Mouse (Mus musculus) liver, postnatal 0 days (tissue): ENCODE results near the gene Mroh2a. TPM values are rescaled to one million over a fixed set of nuclear protein-coding genes. Genes with fewer than 3 reads are reported as not detected.

Experiments
- ATAC-seq: fragments of 200-750 bp; cut with Nextera tagmentation; 2 replicates; pipeline ENCODE4 v1.8.0; 2017; ENCODE audit warnings: mild to moderate bottlenecking, moderate library complexity
- DNase-seq: peaks from one replicate; pipeline ENCODE4 v3.0.0-alpha.2; 2016
- H3K27ac ChIP-seq: fragments of 300-500 bp; sonication (generic); 2 replicates; pipeline ENCODE4 v1.5.1; 2014; ENCODE audit warnings: antibody characterized with exemption, moderate library complexity, mild to moderate bottlenecking, low read depth
- H3K27me3 ChIP-seq: fragments of 300-500 bp; sonication (generic); 2 replicates; pipeline ENCODE4 v1.6.1; 2014; ENCODE audit warnings: low read length, control low read depth, mixed read lengths; ENCODE audit not compliant: insufficient read depth
- H3K36me3 ChIP-seq: fragments of 300-500 bp; sonication (generic); replicated peaks from 2 replicates; pipeline ENCODE4 v1.6.1; 2014; ENCODE audit warnings: mild to moderate bottlenecking, control low read depth, low read length, moderate library complexity, mixed read lengths; ENCODE audit not compliant: insufficient read depth
- H3K4me1 ChIP-seq: fragments of 300-500 bp; sonication (generic); 2 replicates; pipeline ENCODE4 v1.6.1; 2014; ENCODE audit warnings: antibody characterized with exemption, mild to moderate bottlenecking, control low read depth; ENCODE audit not compliant: insufficient read depth
- H3K4me2 ChIP-seq: fragments of 300-500 bp; sonication (generic); 2 replicates; pipeline ENCODE4 v1.6.1; 2014; ENCODE audit warnings: low read depth, mild to moderate bottlenecking, low read length, moderate library complexity, mixed read lengths
- H3K4me3 ChIP-seq: fragments of 300-500 bp; sonication (generic); 2 replicates; pipeline ENCODE4 v1.5.1; 2014; ENCODE audit warnings: low read depth, low read length
- H3K9ac ChIP-seq: fragments of 300-500 bp; sonication (generic); replicated peaks from 2 replicates; pipeline ENCODE4 v1.6.1; 2014; ENCODE audit warnings: mild to moderate bottlenecking, moderate library complexity
- H3K9me3 ChIP-seq: fragments of 300-500 bp; sonication (generic); 2 replicates; pipeline ENCODE4 v1.6.1; 2016; ENCODE audit warnings: mild to moderate bottlenecking, control low read depth, low read length, mixed read lengths
- CTCF ChIP-seq: sonication (generic); IDR thresholded peaks from 2 replicates; pipeline ENCODE4 v1.5.1; 2016; ENCODE audit warnings: antibody characterized with exemption, low read depth
- EP300 ChIP-seq: IDR thresholded peaks from 2 replicates; pipeline ENCODE4 v1.6.1; 2016; ENCODE audit warnings: antibody characterized with exemption, low read depth, mild to moderate bottlenecking
- WGBS: fragments of 180-500 bp; shearing (Covaris S2); extraction: QIAGEN DNeasy Blood & Tissue Kit; methylation state at CpG from one replicate; pipeline ENCODE4 v1.1.7; 2014; ENCODE audit not compliant: insufficient replicate concordance; 5-methylcytosine and 5-hydroxymethylcytosine counted together
- polyA plus RNA-seq: library from polyadenylated mRNA; unstranded; fragments of >200 nt; fragmentation: Nextera tagmentation; extraction: Ambion mirVana; gene quantifications from 2 replicates; pipeline ENCODE4 v1.2.1, GENCODE M21; 2015

The Mroh2a gene
- polyA plus RNA-seq, 1 experiment from 2014 or later, result 0.61 TPM

- no peak for DNase-seq
- Histone ChIP-seq H3K9me3 (0 out of 2 replicates have a peak, but pooled peaks cover 2% of the 10 kb centered on the region), H3K4me3 (no peak overlapping the region), H3K4me2 (no peak overlapping the region), H3K4me1 (peaks cover 43% of the 10 kb centered on the region), H3K27ac (no peak overlapping the region), H3K27me3 (no peaks in the 10 kb centered on the region), H3K36me3 (no peaks in the 10 kb centered on the region), H3K9ac (no peak overlapping the region)
- TF ChIP-seq CTCF (no peak), EP300 (no peak)
- no peak for ATAC-seq
- 53% methylated on average over 2 of the region's 2 CpGs for WGBS
Measured at GRCm38 (mm10) chr1:88255466-88255857, 28.7 kb downstream of the Mroh2a start.

DNA sequence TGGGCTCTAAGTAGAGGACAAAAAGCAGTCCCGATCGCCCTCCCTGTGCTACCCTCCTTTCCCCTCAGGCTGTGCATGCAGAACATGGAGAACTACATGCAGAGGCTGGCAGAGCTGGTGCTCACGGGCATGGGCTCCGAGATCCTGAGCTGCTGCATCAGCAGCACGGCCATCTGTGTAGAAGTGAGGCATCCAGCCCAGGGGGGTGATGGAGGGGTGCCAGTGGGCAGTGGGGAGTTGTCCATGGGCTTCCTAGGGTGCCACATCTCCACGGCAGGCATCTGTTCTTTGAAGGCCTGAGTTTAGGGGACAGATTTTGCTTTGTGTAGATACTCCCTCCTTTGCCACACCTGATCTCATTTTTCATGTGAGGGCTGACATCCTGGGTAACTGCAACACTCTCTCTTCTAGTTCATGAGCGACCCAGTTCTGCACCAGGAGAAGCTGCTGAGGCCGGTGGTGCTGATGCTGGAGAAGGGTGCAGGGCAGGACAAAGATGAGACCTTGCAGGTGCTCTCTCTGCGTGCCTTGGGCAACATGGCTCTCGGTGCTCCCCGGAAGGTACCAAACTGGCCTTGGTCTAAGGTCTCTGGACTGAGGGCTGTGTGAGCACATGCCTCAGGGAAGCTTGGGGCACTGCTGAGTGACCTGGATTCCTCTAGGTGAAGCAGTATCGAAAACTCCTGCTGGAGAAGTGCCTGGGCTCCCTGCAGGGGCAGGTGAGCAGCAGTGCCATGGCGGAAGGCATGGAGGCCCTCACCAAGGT is 29.4 kb downstream of the Mroh2a start:
- WGBS, result 71% methylated on average over 13 of the region's 13 CpGs
- H3K9ac ChIP-seq, result no peak overlapping the region
- H3K36me3 ChIP-seq, result peaks cover 1% of the 10 kb centered on the region; the same call in 1 of the 2 replicates
- no peaks in the 10 kb centered on the region for H3K27me3 ChIP-seq
- peaks cover 50% of the 10 kb centered on the region for H3K4me1 ChIP-seq
- no peak for DNase-seq
- no peak for ATAC-seq
- 0 out of 2 replicates have a peak, but pooled peaks cover 2% of the 10 kb centered on the region for H3K9me3 ChIP-seq
- H3K27ac ChIP-seq, result no peak overlapping the region
- no peak overlapping the region for H3K4me3 ChIP-seq
- H3K4me2 ChIP-seq, result no peak overlapping the region
- TF ChIP-seq CTCF (no peak), EP300 (no peak)

- DNase-seq, result no peak
- H3K9ac ChIP-seq, result no peak overlapping the region
- WGBS, result 71% methylated on average over 10 of the region's 10 CpGs
Measured at GRCm38 (mm10) chr1:88256886-88257663, 30.3 kb downstream of the Mroh2a start.

GRCm38 (mm10) chr1:88257681-88258080 is 30.9 kb downstream of the Mroh2a start:
- TF ChIP-seq EP300, result no peak
- TF ChIP-seq CTCF, result no peak
- WGBS, result 75% methylated on average over 6 of the region's 6 CpGs
- no peak for ATAC-seq
- H3K4me1 ChIP-seq, result peaks cover 65% of the 10 kb centered on the region
- no peak overlapping the region for H3K27ac ChIP-seq
- H3K4me2 ChIP-seq, result no peak overlapping the region
- H3K4me3 ChIP-seq, result no peak overlapping the region
- H3K9ac ChIP-seq, result no peak overlapping the region
- peaks cover 16% of the 10 kb centered on the region for H3K36me3 ChIP-seq
- DNase-seq, result no peak
- no peaks in the 10 kb centered on the region for H3K27me3 ChIP-seq
- no peaks in the 10 kb centered on the region for H3K9me3 ChIP-seq

More at GRCm38 (mm10) chr1:88256886-88257663, 30.3 kb downstream of the Mroh2a start:
- Histone ChIP-seq H3K4me2 (no peak overlapping the region), H3K27ac (no peak overlapping the region), H3K9me3 (0 out of 2 replicates have a peak, but pooled peaks cover 2% of the 10 kb centered on the region), H3K27me3 (no peaks in the 10 kb centered on the region), H3K4me1 (peaks cover 59% of the 10 kb centered on the region), H3K4me3 (no peak overlapping the region), H3K36me3 (peaks cover 10% of the 10 kb centered on the region)
- no peak for ATAC-seq
- no peak for TF ChIP-seq EP300
- no peak for TF ChIP-seq CTCF

GRCm38 (mm10) chr1:88258361-88258760 is 31.6 kb downstream of the Mroh2a start:
- WGBS, result 60% methylated on average over 6 of the region's 6 CpGs
- peaks cover 23% of the 10 kb centered on the region for H3K36me3 ChIP-seq
- no peak overlapping the region for H3K4me3 ChIP-seq
- H3K27me3 ChIP-seq, result no peaks in the 10 kb centered on the region
- H3K27ac ChIP-seq, result no peak overlapping the region
- H3K9me3 ChIP-seq, result no peaks in the 10 kb centered on the region
- no peak overlapping the region for H3K4me2 ChIP-seq
- TF ChIP-seq EP300, result no peak
- TF ChIP-seq CTCF, result no peak
- DNase-seq, result no peak
- H3K4me1 ChIP-seq, result peaks cover 60% of the 10 kb centered on the region
- ATAC-seq, result no peak
- no peak overlapping the region for H3K9ac ChIP-seq
